Mouse (Mus musculus): ENCODE measurements around the gene Dusp2.
A peak's percentile ranks its signal among the peaks of the same experiment; 100 is the strongest.

Dusp2 gene

GRCm38 (mm10) chr2:127322671-127323285, 13.2 kb upstream of the Dusp2 start:
- DNase-seq (ENCODE audit: inconsistent age in 2 of 2, low spot score in 1 of 2): no peak

DNA sequence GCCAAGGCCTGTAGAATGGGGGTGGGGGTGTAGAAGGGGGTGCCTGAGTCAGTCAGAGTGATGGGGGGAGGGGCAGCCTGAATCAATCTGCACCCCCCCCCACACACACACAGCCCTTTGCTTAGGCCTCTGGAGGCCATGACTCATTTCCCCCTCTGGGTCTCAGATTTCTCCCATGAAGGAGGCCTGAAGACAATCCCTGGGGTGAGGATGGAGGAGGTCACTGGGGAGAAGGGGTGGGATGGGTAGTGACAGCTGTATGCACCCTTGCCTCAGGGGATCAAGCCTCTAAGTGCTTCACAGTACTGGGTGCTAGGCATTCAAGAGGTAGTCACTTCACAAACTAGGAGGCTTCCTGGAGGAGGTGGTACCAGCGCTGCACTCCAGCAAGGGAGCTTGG, 12.3 kb upstream of the Dusp2 start:
- DNase-seq (ENCODE audit: inconsistent age in 2 of 2, low spot score in 1 of 2): no peak

GRCm38 (mm10) chr2:127324456-127324855, 11.5 kb upstream of the Dusp2 start:
- no peak for DNase-seq (ENCODE audit: inconsistent age in 2 of 2, low spot score in 1 of 2)

- no peak for DNase-seq (ENCODE audit: inconsistent age in 2 of 2, low spot score in 1 of 2)
Measured at GRCm38 (mm10) chr2:127328090-127328851, 7.7 kb upstream of the Dusp2 start.

DNA sequence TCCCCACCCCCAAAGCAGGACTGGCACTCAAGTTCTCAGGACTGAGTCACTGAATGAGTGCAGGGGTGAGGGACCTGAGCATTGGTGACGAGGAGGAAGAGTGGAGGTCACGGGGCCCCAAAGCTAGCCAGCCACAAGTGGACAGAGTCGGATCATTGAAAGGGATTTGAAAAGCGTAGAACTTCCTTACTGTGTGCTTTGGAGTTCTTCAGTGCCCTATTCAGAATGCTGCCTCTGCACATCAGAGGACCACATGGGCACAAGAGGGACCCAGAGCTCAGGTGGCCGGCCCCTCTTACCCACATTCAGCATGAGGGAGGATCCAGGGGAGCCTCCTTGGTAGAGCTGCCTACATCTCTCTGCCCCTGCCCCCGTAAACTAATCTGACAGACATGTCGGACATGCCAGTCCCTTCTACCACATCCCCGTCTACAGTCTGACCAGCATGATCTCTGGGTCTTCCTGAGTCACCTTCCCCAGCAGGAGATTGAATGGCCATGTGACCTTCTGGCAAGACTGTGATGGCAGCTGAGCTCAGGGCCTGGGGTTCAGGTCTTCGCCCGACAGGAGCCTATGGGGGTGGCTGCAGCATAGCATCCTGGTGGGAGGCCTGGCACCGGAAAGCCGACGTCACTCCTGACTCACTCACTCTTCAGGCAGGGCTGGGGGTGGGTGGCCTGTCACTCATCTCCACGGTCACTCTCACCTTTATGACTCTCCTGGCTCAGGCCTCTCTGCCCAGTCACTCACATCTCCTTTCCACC, 3.0 kb upstream of the Dusp2 start:
- DNase-seq (ENCODE audit: inconsistent age in 2 of 2, low spot score in 1 of 2): peak in 1 of 2 experiments; percentile 48

DNA sequence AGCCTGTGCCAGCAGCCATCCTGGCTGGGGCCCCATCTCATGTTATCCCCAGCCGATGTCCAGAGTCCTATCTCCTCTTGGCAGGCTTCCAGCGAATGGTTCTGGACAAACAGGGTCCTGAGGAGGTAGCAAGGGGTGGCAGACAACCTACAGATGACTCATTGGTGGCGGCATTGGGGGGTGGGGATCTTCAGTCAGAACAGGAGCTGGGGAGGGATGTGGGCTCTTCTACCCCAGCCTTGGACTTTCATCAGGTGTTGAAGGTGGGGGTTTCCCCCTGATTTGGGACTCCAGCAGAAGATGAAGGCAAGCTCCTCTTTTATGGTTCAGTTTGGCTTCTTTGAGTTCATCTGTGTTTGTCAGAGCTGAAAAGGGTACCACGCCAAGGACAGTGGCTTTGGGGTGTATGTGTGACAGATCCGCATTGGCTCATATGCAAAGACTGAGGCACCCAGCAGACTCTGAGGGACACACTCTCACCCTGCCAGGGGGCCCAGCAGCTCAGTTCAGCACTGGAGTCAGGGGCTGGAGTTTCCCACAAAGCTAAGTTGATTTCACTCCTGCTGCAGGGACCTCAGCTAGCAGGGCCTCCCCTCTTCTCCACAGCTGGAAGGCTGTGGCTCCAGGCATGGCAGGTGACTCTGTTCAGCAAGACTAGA, 1.9 kb upstream of the Dusp2 start:
- DNase-seq (ENCODE audit: inconsistent age in 2 of 2, low spot score in 1 of 2): peak in 1 of 2 experiments; percentile 34

DNA sequence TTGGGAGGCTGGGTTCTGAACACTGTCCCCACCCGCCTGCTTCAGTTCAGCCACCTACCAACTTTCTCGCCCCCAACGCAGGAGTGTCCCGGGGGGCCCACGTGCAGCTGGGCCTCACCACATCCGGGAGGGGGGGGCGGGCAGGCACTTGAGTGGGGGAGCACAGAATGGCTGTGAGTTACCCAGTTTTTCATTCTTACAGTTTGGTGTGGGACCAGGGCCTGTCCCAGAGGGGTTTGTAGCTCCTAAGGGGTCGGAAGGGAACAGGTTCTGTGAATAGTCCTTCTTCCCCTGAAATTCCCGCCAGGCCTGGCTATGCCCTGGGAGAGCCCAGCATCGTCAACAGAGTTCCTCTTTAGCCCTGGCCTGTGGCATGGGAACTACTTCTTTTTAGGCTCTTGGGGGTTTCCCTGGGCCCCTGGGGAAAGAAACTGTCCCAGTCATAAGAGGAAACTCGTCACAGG, 849 bp upstream of the Dusp2 start:
- DNase-seq (ENCODE audit: inconsistent age in 2 of 2, low spot score in 1 of 2): peak in 1 of 2 experiments; percentile 40

DNA sequence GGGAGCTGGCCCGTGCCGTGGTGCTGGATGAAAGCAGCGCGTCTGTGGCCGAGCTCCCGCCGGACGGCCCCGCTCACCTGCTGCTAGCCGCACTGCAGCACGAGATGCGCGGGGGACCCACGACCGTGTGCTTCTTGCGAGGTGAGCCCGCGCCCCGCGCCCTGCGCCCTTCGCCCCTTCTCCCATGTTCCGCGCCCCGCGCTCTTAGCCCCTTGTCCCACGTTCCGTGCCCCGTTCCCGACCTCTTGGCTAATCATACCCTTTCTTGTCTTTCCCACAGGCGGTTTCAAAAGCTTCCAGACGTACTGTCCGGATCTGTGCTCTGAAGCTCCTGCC, 506 bp downstream of the Dusp2 start:
- DNase-seq (ENCODE audit: inconsistent age in 2 of 2, low spot score in 1 of 2): no peak

DNA sequence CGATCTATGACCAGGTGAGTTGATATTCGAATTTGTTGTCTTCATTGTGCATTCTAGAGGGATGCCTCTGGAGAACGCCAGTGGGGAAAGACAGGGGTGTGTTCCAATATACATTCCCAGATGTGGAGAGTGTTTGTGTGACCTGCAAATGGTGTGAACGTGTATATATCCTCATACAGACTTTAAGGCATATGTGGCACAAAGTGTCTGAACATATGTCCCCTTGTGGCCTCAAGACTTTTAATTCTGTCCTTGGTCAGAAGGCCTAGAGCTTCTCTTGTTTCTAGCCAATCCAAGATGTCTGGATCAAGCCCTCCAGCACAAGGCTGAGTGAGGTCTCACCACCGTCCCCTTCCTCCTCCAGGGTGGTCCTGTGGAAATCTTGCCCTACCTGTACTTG, 926 bp downstream of the Dusp2 start:
- no peak for DNase-seq (ENCODE audit: inconsistent age in 2 of 2, low spot score in 1 of 2)

GRCm38 (mm10) chr2:127337531-127337930, 1.6 kb downstream of the Dusp2 start:
- DNase-seq (ENCODE audit: inconsistent age in 2 of 2, low spot score in 1 of 2): no peak

GRCm38 (mm10) chr2:127338012-127338411, 2.1 kb downstream of the Dusp2 start:
- no peak for DNase-seq (ENCODE audit: inconsistent age in 2 of 2, low spot score in 1 of 2)

DNA sequence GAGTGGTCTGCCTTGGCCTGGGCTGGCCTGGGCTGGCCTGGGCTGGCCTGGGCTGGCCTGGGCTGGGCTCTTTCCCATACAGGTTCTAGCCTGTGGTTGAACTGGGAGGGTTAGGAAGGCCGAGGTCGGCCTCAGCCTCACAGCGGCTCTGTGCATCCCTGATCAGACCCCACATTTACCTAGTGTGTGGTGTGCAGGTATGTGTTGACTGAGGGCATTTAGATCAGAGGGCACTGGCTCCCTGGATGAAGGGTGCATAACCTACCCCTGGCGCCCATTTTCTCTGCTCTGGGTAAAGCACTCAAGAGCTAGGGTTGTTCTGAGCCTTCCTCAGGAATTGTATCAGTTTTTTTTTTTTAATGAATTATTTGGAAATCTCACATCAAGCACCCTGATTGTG, 2.5 kb downstream of the Dusp2 start, which contains the start of gene Astl:
Gene Astl, plus strand, starts transcription at position 224 of the 400 bp plus-strand sequence.
- no peak for DNase-seq (ENCODE audit: inconsistent age in 2 of 2, low spot score in 1 of 2)

GRCm38 (mm10) chr2:127338833-127339232, 2.9 kb downstream of the Dusp2 start:
- no peak for DNase-seq (ENCODE audit: inconsistent age in 2 of 2, low spot score in 1 of 2)

DNA sequence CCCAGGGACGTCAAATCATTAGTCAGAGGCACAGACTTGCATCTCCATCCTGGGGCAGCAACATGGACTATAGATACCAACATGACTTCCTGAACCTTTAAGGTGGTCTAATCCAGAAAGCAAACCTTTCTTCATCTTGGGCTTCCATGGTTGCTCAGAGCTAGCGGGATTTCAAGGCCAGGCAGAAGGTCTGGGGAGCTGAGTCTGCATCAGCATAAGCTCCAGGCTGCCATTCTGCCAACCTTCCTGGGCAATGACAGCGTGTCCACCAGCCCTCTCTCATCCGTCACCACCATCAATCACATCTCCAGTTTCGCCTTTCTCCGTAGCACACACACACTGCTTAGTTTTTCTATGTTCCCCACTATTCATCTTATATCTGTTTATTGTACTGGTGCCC, 3.3 kb downstream of the Dusp2 start:
- no peak for DNase-seq (ENCODE audit: inconsistent age in 2 of 2, low spot score in 1 of 2)

DNA sequence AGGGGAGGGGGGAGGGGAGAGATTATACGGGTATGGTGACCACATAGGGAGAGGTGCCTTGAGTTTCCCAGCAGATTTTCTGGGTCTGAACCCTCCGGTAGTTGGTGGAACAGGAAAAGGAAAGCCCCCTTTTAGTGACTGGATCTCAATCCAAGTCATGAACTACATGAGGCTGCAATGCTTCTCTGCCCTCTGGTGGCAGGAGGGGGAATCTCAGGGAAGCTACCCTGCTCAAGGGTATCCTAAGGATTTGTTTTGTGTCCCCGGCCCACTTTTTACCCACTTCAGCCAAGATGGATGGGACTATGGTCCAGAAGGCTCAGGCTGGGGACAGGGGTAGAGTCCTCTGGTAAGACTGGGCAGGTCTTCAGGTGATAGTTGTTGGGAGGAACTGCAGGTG, 5.2 kb downstream of the Dusp2 start:
- DNase-seq (ENCODE audit: inconsistent age in 2 of 2, low spot score in 1 of 2): peak; percentile 42 to 82

GRCm38 (mm10) chr2:127346334-127346733, 10.4 kb downstream of the Dusp2 start:
- peak in 1 of 2 experiments; percentile 42 for DNase-seq (ENCODE audit: inconsistent age in 2 of 2, low spot score in 1 of 2)

GRCm38 (mm10) chr2:127347147-127347985, 11.4 kb downstream of the Dusp2 start:
- no peak for DNase-seq (ENCODE audit: inconsistent age in 2 of 2, low spot score in 1 of 2)

GRCm38 (mm10) chr2:127353881-127354280, 17.9 kb downstream of the Dusp2 start:
- no peak for DNase-seq (ENCODE audit: inconsistent age in 2 of 2, low spot score in 1 of 2)

- peak; percentile 85 to 94 for DNase-seq (ENCODE audit: inconsistent age in 2 of 2, low spot score in 1 of 2)
Measured at GRCm38 (mm10) chr2:127362459-127363281, 26.7 kb downstream of the Dusp2 start, which contains the start of gene Adra2b. Gene Adra2b (plus strand): TSS chr2:127363208.

- no peak for DNase-seq (ENCODE audit: inconsistent age in 2 of 2, low spot score in 1 of 2)
Measured at GRCm38 (mm10) chr2:127363282-127363652, 27.3 kb downstream of the Dusp2 start.
